Mouse (Mus musculus): ENCODE results near the gene Phactr1. TPM values are rescaled to one million over a fixed set of nuclear protein-coding genes. Genes with fewer than 3 reads are reported as not detected.

Gene Phactr1
- total RNA-seq, 2 experiments from 2014 or later, result 441 to 504 TPM

DNA sequence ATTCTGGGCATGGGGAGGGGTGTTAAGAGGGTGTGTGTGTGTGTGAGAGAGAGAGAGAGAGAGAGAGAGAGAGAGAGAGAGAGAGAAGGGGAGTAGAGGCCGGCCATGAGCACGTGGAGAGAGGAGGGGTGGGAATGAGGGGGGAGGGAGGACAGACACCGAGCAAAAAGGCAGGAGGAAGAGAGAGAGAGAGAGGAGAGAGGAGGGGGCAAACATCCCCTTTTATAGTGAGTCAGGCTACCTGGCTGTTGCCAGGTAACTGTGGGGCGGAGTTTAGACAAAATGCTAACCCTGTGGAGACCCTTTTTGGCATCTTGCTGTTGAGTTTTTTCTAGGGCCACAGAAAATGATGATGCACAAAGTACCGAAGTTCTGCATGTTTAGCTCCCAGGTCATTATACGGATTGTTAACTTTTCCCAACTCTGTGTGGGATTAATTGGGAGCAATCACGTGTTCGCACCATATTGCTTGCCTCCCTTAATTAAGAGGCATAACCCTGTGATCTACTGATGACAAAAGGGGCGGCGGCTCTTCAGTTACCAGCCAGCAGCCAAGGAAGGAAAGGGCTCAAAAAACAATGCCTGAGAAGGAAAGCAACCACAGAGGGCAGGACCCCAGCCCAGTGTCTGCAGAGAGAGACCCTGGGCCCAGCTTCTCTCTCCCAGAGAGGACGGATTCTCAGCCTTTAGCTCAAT lies 173.6 kb downstream of the Phactr1 start:
- no peak for DNase-seq (ENCODE audit: low spot score in 2 of 2)

DNA sequence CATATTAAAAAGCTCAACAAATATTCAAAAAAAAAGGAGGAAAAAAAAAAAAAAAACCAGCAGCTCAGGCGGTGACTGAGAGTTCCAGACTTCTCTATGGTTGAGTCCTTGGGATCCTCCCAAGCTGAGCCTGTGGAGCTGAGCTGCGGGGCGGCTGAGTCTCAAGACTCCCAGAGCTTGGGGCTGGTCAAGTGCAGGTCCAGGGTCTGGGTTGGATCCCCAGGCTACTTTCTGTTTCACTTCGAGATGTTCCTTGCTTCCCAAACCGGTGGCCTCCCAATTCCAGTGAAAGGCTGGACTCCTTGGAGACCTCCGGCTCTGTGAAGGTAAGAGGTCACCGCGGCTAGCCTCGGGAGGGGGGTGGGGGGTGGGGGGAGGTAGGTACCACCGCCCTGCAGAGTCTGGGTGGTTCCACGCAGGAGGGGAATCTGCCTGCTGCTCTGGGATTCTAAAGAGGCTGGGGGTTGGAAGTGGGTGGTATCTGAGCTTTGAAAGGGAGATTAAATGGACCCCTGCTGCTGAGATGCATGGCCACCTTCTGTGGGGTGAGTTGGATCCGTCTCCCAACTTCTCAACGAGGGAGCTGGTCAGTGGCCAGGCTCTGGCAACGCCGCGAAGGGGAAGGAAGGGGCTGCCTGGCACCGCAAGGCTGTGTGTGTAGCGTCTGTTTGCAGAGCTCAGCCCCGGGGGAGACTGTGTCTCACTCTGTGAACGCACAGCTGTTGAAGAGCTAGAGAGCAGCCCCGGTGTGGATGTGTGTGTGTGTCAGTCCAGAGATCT lies 185.9 kb downstream of the Phactr1 start:
- peak; percentile 47 to 49 for DNase-seq (ENCODE audit: low spot score in 2 of 2)

DNA sequence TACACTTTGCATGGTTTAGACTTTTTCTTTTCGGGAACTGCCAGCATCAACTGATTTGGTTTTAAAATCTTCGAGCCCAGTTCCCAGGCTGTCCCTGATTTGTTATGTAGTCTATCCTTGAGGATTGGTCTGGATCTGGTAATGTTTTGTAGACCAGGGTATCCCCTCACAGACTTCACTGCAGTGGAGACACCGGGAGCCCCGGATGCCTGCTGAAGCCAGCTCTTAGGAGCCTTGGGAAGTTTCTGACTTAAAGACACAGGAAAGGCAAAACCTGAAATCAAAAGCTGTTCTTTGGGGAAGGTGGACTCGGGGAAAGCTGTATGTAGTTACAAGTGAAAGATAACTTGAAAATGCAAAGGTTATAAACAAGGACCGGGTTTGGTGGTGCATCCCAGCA lies 186.6 kb downstream of the Phactr1 start:
- DNase-seq (ENCODE audit: low spot score in 2 of 2), result no peak

DNA sequence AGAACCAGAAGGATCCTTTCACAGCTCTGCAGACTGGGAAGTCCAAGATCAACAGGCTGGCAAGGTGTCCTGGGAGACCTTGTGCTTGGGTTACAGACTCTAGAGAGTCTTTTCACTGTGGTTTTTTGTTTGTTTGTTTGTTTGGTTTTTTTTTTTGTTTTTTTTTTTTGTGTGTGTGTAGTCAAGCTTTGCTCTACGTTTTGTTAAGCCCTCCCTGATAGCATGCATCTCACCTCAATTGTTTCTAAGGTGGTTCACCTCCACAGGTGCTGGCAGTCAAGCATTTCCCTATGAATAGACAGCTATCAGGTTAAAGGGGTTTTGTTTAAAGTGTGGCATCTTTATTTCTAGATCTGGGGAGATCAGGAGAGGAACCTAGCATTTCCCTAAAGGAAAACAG lies 191.7 kb downstream of the Phactr1 start:
- DNase-seq (ENCODE audit: low spot score in 2 of 2), result no peak

DNA sequence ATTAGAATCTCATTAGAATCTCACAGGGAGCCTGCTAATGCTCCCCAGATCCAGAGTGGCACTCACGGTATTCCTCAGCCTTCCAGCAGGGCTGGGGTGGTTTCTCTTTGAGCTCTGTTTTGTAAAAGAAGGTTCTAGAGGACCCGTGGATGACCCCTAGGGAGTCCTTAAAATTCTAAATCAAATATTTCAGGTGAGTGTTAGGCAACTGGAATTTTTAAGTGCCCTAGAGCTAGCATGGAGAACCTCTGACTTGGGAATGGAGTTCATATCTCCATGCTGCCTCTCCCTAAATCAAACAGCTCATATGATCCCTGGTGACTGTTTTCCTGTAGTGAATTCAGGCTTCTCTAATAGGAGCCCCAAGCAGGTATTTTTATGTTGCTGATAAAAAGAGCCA lies 197.9 kb downstream of the Phactr1 start:
- DNase-seq (ENCODE audit: low spot score in 2 of 2), result no peak

DNA sequence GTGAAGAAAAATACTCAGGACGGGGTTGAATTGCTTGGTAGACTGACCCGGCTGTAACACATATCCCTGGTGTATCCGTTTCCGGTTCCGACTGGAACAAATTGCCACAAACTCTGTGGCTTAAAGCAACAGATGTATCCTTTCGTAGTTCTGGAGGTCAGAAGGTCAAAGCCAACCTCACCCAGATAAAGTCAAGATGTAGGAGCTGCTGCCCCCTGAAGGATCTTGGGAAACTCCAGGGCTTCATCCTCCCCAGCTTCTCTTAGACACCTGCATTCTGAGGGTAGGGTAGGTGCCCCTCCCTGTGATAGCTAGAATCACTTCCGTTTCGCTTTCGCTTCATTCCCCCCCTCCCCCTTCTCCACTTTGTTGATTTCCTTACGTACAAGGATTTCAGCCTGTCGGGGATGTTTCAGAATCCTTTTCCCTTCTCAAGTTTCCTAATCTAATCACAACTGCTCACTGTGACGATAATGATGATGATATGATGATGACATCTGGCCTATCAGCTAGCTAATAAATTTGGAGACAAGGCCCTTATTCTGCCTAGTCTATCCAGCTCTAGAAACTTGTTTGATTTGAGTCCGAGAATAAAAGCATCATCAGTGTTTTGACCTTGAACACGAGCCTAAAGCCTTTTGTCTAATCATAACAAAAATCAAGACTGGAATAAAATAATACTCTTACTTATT lies 203.8 kb downstream of the Phactr1 start:
- no peak for DNase-seq (ENCODE audit: low spot score in 2 of 2)

DNA sequence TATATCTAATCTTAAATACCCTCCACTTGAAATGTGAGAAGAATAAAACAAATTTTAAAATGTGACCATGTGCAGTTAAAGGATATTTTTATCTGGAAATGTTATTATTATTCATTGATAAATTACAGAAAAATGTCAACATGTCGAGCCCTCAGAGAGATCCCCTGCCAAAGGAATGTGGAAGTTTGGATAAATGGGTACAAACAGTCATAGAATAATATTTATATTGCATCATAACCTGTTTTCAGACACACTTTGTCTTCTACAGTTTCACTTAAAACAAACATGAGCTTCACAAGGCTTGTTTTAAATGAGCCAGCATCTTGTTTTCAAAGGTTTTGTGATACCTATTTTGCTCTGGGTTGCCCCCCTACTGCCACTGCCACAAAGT lies 204.3 kb downstream of the Phactr1 start:
- DNase-seq (ENCODE audit: low spot score in 2 of 2), result no peak

DNA sequence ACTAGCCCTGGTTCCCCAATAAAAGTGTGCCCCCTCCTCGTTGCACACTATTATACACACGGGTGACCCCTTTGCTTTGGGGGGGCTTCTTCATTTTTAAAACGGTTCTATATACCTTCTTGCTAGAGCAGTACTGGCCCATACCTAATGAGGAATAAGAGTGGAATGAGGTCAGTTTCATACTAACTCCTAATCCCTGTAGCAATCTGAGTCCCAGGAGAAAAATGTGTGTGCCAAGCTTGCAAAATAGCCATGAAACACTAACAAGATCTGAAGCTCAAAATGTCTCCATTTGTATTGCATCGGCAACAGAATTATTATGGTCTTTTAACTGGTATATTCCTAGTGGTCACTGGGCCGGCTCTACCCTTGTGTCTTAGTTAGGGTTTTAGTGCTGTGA lies 207.3 kb downstream of the Phactr1 start:
- DNase-seq (ENCODE audit: low spot score in 2 of 2), result no peak

DNA sequence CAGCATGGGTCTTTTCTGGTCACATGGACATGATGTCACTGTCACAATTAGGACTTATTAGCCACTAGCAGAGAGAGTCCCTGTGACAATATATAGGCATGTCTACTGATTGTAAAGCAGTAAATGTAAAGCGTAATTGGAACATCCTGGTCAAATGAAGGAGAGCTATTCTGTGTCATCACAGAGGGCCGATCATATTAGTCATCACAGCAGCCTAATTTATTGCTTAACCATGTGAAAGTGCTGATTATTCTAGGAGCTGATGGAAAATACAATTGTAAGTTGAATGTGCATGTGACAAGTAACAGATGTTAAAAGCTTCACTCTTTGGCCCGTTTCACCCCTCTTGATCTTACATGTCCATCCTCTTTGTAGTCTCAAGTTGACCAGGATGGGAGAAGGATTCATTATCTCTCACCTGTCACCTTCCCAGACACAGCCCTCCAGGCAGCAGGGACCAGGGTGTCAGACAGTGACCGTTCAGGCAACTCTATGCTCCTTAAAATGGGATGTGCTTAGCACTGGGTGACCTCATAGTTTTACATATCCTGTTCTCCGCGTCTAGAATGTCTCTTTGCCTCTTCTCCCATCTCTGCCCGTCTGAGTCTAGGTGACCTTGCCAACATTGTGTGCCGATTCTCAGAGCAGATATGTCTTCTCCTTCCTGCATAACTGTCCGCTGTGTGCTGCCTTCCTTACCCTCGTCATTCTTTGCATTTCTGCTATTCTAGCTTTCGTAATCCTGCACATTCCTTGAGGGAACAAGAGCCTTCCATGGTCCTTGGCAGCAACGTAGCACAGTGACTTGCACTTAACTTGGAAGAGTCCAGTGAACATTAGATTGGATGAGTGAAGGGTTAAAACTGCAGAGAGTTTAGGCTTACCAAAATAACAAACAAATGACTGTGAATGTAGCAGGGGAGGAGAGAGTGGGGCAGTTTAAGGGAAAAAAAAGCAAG lies 209.4 kb downstream of the Phactr1 start:
- no peak for DNase-seq (ENCODE audit: low spot score in 2 of 2)

DNA sequence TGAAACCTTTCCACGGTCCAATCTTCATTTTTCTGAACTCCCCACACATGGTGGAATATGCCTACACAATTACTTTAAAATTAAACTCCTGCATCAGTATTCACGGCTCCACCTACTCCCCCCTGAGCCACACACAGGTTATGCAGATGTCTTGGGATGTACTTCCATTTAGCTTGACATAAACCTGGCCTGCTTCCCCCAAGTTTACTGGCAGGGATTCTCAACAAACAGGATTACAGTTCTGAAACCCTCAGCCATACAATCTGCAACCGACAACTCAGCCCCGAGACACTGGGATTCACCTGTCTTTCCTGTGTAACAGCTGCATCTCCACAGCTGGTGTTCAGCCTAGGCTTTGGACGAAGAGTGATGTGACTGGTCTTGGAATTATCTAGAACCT lies 210.2 kb downstream of the Phactr1 start:
- DNase-seq (ENCODE audit: low spot score in 2 of 2), result no peak

DNA sequence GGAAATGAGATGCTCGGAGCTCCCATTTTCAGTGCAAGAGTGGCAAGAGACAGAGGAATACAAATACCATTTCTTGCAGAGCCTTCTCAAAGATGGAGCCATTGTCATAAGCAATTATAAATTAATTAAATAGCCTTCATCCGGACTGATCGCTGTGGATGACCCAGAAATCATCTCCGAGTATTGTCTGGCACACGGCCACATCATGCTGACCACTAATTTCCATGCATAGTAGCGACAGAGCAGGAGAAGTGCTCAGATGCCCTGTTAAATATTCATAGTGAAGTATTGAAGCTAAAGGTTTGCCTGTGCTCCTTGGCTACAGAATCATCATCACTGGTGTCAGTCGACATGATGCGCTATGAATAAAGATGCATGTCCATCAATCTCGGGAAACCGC lies 213.6 kb downstream of the Phactr1 start:
- no peak for DNase-seq (ENCODE audit: low spot score in 2 of 2)

DNA sequence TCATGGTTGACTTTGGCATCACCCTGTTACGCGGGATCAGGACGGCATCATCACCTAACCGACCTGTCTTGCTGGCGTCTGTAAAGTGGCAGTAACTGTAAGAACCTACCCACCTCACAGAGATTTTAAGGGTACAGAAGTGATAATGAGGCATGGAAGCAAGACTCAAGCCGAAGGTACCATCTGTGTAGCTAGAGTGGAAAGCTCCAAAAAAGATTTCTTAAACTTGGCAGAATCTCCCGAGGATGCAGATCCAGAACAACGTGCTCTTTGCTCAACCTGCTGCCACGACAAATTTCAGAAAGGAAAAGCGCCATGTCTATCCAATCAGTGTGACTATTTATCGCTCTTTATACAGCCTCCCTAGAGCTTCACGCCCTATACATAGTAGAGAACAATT lies 214.2 kb downstream of the Phactr1 start:
- no peak for DNase-seq (ENCODE audit: low spot score in 2 of 2)

DNA sequence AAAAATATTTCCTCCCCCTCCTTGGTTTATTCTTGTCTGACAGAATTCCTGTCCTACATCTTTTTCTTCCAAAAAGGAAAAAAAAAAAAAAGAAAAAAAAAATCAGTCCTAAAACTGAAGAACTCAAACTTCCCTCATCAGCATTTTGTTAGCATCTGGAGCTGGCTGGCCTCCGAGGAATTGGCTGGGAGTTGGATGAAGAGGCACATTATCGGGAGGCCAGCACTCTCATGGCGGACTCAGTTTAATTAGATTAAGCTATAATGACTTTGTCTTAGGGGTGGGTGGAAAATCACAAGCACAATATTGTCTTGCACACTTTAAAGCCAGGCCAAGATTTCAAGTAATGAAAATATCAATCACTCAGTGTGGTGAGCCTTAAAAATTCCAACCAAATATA lies 215.6 kb downstream of the Phactr1 start:
- no peak for DNase-seq (ENCODE audit: low spot score in 2 of 2)

DNA sequence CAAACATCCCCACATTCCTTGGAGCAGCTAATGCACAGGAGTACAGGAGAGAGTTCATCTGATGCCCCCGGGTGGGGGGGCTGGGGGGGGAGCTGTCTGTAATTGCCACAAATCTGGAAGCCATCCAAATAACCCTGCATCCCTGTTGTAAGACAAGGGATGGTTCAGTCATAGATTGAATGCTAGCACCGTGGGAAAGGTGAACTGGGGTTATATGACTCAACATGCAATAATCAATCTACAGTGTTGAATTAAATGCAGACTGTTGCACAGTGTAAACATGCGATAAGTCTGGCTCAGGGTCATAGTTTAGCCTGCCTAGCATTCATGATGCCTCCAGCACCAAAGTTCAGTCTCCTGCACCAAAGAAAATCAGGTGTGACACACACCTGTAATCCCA lies 219.2 kb downstream of the Phactr1 start:
- no peak for DNase-seq (ENCODE audit: low spot score in 2 of 2)

DNA sequence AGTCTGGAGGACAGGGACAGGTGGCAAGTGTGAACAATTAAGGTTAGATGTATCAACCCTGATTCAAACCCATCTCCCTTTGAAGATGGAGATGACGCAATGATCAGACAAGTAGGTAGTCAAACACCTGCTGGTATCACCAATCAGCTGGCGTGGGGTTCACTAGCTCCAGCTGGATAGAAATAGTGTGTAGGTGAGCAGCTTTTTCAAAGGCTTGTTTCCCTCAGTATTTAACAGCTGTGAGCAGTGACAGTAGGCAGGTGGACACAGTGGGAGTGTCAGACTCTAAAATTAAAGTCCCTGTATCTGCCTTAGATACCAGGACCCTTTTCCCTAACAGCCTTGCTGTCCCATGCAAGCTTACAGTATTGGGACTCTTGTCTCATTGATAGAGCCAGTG lies 221.4 kb downstream of the Phactr1 start:
- DNase-seq (ENCODE audit: low spot score in 2 of 2), result no peak

DNA sequence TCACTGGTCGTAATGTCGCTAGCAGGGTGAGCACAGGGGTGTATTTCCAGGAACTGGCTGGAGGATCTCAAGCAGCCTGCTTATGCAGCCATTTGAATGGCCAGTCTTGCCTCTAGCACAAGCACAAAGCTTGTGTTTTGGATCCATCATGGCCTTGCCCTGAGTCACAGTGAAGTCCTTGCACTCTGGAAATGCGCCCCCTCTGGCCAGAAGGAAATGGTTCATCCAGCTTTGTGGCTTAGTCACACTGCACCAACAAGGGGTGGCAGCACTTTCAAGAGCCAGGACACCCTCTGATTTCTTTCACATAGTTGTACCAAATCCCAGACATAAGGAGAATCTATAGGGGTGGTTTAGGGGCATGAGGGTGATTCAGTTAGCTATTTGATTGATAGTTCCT lies 222.4 kb downstream of the Phactr1 start:
- DNase-seq (ENCODE audit: low spot score in 2 of 2), result no peak

DNA sequence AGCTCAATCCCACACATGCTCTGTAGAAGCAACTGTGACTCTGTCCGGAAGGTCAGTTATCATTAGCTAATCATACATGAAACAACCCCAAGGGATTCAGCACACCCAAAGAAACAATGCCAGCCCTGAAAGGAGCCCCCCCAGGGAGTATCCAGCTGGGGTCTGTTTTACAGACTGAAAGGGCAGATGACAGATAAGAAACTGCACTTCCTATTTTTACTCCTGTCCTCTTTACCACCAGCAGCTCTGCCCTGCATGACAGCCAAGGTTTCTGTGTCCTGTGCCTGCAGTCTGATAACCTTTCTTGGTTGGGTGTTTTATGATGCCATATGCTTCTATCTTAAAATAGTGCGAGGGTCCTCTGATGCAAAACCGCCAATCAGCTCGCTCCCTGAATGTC lies 225.4 kb downstream of the Phactr1 start:
- DNase-seq (ENCODE audit: low spot score in 2 of 2), result no peak

DNA sequence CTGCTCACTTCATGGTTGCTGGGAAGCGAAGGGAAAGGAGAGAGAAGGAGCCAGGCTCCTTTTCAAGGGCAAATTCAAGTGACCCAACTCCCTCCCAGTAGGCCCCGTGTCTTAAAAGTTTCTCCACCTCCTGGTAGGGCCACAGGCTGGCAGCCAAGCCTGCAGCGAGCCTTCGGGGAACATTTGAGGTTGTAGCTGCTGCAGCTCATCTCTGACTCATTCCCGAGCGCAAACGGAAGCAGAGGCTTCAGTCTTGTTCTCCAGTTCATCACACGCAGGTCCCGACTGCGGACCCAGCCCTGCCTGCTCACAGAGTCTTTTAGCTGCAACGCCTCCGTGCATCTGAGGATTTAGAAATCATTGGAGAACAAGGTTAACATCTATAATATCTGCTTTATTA lies 226.6 kb downstream of the Phactr1 start:
- peak; percentile 41 to 57 for DNase-seq (ENCODE audit: low spot score in 2 of 2)

DNA sequence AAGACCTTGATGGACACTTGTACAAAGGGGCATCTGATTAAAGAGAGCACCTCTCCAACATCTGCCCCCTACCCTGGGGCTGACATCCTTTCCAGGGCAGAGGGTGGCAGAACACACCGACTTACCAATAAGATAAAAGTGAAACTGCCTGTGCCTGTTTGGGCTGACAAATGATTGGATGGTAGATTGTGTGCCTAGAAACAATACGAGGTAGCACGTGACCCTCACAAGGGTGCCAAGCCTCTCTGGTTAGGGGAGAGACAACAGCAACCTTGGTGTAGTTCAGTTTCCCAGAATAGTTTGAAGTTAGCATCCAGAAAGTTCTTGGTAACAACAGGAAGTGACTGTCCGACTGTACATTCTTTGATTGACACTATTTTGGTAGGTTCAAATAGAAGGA lies 234.7 kb downstream of the Phactr1 start:
- no peak for DNase-seq (ENCODE audit: low spot score in 2 of 2)

DNA sequence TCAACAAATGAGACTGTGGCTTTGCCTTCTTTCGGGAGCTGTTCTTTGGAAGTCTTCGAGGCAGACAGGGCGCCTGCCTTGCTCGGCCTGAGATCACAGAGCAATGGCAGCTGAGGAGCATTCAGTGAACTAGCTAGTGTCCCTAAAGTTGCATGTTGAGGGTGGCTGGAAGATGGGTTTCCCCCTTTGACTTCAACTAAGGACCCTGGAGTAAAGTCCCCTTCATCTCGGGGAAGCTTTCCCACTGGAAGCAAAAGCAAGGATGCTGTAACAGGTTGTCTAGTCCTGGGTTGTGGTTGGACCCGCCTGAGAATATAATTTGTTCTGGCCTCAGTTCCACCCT lies 235.4 kb downstream of the Phactr1 start:
- DNase-seq (ENCODE audit: low spot score in 2 of 2), result no peak

Data from left cerebral cortex, adult 18-20 months (tissue).